Mouse (Mus musculus) heart, postnatal 10 days (tissue): Measurements from ENCODE around the gene A030005L19Rik. TPM values are rescaled to one million over a fixed set of nuclear protein-coding genes. Genes with fewer than 3 reads are reported as not detected.
A peak's percentile ranks its signal among the peaks of the same experiment; 100 is the strongest.
"Not testable (repeated sequence)": the region's sequence is repeated elsewhere in the genome, so short reads cannot be mapped to it uniquely, and the experiment has no call there.

Experiments used
- DNase-seq, 2 experiments: peaks; one replicate each; pipeline ENCODE4 v3.0.0; 2021
- intact Hi-C: fragments of 180-260 bp; cut with DNase I; formaldehyde crosslinking; loops from one replicate; pipeline ENCODE4 v1.15.1; 2025
- total RNA-seq, 2 experiments: library from RNA; stranded (reverse); gene quantifications; 2 replicates each; pipeline ENCODE4 v1.2.3; 2021

A030005L19Rik gene
- under 1 TPM in 1 of 2 experiments, not detected in 1; 0.34 TPM for total RNA-seq

DNA sequence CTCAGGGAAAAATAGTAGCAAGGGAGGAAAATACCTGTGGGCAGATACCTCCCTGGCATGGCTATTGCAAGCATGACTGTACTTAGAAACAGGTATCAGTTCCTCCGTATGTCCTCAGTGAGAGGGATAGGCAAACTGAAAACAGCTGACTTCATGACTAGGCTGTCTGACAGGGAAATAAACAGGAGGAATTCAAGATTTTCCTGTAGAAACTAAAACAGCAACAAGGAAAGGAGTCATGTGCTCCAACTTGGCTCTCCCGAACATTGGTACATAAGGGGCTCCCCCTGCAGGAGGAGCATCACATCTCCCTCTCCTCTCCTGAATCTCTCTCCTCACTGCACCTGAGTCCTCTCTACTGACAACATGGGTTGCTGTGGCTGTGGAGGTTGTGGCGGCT, at the start of gene A030005L19Rik:
TSS of gene A030005L19Rik (plus strand) at position 301 of the 400 bp plus-strand sequence.
- no peak for DNase-seq

DNA sequence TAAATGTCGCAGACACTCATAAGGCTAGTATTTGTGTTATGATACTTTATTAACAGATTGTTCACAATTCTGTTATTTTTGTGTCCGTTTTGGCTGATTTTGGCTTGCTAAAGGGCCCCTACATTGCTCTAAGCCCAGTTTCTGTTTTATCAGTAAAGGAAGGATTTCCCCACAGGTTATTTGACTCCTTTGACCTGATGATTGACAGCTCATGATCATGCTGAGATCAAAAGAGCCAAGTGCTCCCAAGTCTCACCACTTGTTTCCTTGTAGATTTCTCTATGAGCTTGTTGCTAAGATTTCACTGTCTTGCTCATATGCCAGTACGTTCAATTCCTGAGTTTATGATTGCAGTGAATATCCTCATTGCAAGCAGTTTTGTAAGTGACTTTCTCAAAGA, 42.9 kb upstream of the A030005L19Rik start:
- intact Hi-C loops = no loop called here
- no peak for DNase-seq

More for the DNA sequence above, at the start of gene A030005L19Rik:
- intact Hi-C loops = no loop called here

DNA sequence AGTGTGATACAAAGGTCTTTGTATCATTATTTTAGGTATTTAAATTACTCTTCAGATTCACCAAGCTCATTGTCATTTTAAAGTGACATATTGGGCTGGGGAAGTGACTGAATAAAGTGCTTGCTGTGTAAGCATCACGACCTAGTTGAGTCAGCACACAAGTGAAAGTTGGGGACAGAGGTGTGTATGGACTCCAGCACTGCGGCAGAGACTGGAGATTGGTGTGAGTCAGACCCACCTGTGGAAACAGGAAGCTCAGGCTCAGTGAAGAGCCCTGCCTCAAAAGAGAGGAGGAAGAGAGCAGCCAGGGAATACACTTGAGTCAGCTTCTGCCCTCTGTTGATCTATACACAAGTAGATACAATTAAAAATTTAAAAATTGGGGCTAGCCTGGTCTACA, 34.0 kb upstream of the A030005L19Rik start:
- no peak for DNase-seq
- intact Hi-C loops = no loop called here

DNA sequence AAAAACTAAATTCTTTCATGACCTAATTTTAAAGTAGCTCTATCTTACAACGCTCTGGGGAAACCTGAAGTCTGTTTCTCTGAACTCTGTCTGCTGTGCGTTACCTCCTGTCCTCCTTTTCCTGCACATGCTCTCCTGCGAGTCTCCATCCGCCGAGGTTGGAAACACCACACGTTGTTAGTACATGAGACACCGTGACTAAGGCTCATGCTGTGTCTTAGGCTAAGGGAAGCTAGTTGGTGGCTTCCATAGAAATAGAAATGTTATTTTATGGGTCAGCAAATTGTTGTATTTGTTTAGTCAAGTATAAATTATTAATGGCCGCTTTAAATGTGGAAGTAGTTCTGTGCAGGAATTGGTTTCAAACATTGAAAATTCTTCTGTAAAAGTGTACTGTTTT, 32.9 kb upstream of the A030005L19Rik start:
- intact Hi-C loops = loop anchor here (5.0 kb wide), 1 partner anchor 43 kb away; the partner anchor contains the start of gene Agfg1
- DNase-seq = no peak

DNA sequence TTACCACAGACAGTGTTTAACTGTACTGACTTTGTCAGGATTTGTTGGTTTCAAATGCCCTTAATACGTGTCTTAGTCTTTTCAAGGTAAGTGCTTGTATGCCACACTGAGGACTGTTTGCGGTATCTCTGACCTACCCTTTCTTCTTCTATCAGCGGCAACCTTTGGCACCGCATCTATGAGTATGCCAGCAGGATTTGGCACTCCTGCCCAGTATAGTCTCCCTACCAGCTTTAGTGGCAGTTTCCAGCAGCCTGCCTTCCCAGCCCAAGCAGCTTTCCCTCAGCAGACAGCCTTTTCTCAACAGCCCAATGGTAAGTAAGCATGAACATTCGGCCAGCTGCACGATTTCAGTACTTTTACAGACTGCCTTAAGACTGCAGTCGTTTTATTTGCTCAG, 19.9 kb upstream of the A030005L19Rik start:
- intact Hi-C loops = no loop called here
- DNase-seq = peak in 1 of 2 experiments; percentile 13

DNA sequence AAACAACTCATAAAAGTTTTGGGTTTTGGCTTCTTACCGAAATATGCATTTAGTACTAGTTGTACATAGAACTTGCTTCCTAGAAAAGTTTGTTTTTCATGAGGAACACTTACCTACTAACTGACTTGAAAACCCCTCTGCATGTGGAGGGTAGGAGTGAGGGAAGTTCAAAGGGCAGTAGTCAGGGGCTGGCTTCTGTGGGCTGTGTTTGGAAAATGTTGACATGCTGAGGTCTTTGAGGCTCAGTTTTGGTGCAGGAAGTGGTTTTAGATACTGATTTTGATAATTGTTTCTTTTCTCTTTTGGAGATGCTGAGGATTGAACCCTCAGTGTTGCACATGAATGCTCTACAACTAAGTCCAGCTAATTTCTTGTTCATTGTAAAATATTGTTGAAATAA, 12.6 kb upstream of the A030005L19Rik start:
- intact Hi-C loops = no loop called here
- DNase-seq = no peak

DNA sequence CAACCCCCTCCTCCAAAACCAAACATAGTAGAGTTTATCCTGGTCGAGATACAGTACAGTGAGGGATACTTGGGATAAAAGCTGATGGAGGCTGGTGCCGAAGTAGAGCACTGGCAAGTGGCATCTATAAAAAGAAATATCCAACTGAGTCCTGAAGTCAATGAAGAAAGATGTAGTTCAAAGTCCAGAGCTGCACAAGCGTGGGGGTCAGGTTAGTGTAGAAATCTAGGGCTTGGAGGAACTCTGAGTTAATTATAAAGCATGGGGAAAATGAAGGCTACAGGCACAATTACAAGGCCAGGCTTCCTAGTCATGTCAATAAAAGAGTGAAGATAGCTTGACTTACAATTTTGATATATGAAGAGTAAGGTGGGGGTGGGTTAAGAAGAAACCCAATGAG, 11.9 kb upstream of the A030005L19Rik start:
- DNase-seq = no peak
- intact Hi-C loops = no loop called here

DNA sequence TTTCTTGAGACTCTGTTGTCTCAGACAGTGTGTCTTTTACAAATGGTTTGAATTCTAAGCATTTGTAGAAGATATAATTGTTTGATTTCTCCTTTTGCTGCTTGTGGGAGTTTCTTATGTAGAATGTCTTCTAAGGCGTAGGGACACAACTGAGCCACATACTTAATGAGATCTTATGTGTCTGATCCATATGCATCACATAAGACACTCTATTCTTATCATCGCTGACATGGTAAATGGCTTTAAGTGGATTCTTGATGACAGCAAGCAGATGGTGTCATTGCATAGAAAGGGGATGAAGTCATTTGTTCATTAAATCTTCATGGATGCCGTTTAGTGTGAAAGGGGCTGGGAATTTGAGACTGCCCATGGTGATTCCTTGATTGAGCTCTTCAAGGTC, 7.2 kb upstream of the A030005L19Rik start:
- intact Hi-C loops = no loop called here
- DNase-seq = no peak

DNA sequence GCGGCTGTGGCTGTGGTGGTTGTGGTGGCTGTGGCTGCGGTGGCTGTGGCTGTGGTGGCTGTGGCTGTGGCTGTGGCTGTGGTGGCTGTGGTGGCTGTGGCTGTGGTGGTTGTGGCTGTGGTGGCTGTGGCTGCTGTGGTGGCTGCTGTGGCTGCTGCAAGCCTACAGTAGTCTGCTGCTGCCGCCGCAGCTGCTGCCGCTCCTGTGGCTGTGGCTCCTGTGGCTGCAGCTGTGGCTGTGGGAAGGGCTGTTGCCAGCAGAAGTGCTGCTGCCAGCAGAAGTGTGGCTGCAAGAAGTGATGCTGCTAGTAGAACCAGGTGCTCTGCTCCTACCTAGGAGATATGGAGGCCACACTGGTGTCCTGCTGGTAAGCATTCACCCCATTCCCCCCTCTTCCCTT, 309 bp downstream of the A030005L19Rik start:
- intact Hi-C loops, DNase-seq: not testable (repeated sequence)

DNA sequence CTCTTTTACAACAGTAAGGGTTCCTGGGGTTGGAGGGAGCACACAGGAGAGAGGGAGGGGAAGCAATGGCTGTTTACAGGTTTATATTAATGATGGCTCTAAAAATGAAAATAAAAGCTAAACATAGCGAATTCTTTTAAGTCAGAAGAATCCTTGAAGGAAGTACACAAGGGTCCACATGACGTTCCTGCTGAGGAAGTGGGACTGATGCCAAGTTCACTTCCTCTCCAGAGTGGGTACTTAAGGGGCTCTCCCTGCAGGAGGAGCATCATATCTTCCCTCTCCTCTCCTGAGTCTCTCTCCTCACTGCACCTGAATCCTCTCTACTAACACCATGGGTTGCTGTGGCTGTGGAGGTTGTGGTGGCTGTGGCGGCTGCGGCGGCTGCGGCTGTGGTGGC, 11.5 kb downstream of the A030005L19Rik start, which contains the start of gene A030014E15Rik:
TSS of gene A030014E15Rik (plus strand) at position 268 of the 400 bp plus-strand sequence.
- intact Hi-C loops = no loop called here
- no peak for DNase-seq

DNA sequence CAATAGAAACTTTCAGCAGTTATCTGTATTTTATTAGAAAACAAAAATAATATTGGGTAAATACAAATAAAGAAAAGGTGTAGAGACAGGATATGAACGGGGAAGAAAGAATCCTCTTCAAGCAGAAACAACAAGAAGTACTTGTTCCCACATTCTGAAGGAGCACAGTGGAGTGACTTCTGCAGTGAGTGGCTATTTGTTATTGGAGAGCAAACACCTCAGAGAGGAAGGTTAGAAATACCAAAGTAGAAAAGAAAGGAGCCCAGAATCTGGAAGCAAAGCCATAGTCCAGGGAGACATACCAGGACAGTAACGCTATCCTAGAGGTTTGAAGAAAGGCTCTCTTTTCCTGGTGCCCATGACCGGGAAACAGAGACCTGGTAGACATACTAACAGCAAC, 17.4 kb downstream of the A030005L19Rik start:
- intact Hi-C loops, DNase-seq: not testable (repeated sequence)

DNA sequence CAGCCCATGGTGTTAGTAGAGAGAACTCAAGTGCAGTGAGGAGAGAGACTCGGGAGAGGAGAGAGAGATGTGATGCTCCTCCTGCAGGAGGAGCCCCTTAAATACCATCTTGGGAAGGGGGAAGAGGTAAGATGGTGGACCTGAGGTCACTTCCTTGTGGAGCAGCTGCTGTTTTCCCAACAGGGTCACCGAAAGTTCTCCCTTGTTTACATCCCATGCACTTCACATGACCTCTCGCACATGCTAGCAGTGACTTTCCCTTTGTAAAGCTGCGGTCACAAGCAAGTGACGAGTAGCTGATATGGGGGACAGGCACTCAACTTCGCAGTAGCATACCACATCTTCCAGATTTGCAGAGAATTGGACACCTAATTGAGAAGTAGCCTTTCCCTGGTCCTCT, 18.2 kb downstream of the A030005L19Rik start, which contains the start of gene Gm6217:
TSS of gene Gm6217 (minus strand) at position 74 of the 400 bp plus-strand sequence.
- DNase-seq, intact Hi-C loops: not testable (repeated sequence)

DNA sequence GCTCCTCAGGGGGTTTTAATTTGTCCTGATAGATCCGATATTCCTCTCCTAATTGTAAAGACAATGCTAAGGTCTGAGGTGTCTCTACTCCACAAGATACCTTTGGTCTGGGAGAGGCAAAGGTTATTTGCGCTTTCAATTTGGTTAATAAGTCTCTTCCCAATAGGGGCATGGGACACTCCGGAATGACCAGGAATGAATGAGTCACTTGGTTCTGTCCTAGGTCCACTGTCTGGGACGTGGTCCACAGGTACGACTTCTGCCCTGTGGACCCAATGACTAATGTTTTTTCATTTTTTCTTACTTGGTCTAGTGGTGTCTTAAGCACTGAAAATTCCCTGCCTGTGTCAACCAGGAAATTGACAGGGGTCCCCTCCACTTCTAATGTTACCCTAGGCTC, 25.5 kb downstream of the A030005L19Rik start:
- intact Hi-C loops = no loop called here
- DNase-seq = no peak

DNA sequence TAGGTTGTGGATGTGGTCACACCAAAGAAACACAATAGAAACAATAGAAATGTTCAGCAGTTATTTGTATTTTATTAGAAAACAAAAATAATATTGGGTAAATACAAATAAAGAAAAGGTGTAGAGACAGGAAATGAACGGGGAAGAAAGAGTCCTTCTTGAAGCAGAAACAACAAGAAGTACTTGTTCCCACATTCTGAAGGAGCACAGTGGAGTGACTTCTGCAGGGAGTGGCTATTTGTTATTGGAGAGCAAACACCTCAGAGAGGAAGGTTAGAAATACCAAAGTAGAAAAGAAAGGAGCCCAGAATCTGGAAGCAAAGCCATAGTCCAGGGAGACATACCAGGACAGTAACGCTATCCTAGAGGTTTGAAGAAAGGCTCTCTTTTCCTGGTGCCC, 29.4 kb downstream of the A030005L19Rik start:
- intact Hi-C loops, DNase-seq: not testable (repeated sequence)

DNA sequence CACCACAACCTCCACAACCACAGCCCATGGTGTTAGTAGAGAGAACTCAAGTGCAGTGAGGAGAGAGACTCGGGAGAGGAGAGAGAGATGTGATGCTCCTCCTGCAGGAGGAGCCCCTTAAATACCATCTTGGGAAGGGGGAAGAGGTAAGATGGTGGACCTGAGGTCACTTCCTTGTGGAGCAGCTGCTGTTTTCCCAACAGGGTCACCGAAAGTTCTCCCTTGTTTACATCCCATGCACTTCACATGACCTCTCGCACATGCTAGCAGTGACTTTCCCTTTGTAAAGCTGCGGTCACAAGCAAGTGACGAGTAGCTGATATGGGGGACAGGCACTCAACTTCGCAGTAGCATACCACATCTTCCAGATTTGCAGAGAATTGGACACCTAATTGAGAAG, 30.2 kb downstream of the A030005L19Rik start, which contains the start of gene A030003K21Rik:
TSS of gene A030003K21Rik (minus strand) at position 94 of the 400 bp plus-strand sequence.
- DNase-seq, intact Hi-C loops: not testable (repeated sequence)

DNA sequence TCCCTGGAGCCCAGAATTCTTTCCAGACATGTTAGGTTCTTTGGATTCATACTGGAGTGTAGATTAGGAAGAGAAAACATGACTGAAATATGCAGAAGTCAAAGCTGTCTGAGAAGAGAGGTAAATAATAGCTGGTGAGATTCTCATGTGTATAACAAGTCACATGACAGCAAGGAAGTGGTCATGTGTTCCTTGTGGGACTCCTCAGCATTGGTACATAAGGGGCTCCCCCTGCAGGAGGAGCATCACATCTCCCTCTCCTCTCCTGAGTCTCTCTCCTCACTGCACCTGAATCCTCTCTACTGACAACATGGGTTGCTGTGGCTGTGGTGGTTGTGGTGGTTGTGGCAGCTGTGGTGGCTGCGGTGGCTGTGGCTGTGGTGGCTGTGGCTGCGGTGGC, 32.9 kb downstream of the A030005L19Rik start:
- intact Hi-C loops, DNase-seq: not testable (repeated sequence)

DNA sequence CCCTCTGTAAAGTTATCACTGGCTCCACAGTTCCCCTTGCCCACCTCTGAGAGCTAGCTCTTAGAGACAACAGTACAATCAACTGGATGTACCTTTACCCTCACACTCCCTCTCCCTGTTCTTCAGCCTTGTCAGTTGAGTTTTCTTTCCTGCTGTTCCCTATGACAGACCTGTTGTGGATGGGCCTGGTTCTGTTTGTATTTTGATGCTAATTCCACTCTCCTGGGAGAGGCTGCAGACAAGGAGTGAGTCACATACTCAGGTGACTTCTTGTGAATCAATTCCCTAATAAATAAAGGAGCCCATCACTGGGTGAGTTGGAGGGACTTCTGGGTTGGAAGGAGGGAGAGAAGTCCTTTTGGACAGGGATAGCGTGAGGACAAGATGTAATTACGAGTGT, 35.5 kb downstream of the A030005L19Rik start:
- intact Hi-C loops = no loop called here

DNA sequence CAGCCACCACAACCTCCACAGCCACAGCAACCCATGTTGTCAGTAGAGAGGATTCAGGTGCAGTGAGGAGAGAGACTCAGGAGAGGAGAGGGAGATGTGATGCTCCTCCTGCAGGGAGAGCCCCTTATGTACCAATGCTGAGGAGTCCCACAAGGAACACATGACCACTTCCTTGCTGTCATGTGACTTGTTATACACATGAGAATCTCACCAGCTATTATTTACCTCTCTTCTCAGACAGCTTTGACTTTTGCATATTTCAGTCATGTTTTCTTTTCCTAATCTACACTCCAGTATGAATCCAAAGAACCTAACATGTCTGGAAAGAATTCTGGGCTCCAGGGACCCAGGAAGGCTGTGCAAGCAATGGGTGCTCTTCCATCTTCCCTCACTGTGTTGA, 42.8 kb downstream of the A030005L19Rik start, which contains the start of gene Gm7544:
TSS of gene Gm7544 (minus strand) at position 101 of the 400 bp plus-strand sequence.
- DNase-seq, intact Hi-C loops: not testable (repeated sequence)

More for the DNA sequence above, 35.5 kb downstream of the A030005L19Rik start:
- no peak for DNase-seq

DNA sequence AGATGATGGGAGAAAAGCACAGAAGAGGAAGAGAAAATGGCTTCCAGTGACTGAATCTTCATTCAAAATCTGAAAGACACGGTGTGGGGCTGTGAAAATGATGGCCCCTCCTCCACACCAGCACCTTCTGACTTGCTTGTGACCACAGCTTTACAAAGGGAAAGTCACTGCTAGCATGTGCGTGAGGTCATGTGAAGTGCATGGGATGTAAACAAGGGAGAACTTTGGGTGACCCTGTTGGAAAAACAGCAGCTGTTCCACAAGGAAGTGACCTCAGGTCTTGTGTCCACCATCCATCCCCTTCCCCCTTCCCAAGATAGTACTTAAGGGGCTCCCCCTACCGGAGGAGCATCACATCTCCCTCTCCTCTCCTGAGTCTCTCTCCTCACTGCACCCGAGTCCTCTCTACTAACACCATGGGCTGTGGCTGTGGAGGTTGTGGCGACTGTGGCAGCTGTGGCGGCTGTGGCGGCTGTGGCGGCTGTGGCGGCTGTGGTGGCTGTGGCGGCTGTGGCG, 46.8 kb downstream of the A030005L19Rik start, which contains the start of gene Gm47955:
TSS of gene Gm47955 (plus strand) at position 417 of the 516 bp plus-strand sequence.
- intact Hi-C loops = no loop called here
- DNase-seq = no peak
